Mouse (Mus musculus): ENCODE measurements around the gene Pigv.

Pigv gene

GRCm38 (mm10) chr4:133671881-133672844 is at the start of gene Pigv:
Gene Pigv (minus strand): TSS chr4:133672647.
- peak; percentile 99 for DNase-seq

DNA sequence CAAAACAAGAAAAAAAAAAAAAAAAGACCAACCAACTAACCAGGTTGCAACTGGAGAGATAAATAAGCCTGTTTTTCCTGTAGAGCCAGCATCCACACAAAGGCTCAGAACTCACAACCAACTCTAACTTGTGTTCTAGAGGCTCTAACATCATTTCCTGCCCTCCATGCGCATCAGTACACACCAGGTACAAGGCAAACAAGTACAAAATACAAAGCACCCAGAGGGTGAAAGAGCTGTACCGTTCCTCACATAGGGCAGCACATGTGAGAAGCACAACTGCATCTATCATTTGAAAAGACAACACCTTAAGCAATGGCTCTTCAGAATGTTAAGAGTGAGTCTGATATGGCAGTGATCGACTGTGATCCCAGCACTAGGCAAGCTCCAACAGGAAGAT is 47.3 kb upstream of the Pigv start:
- DNase-seq: no peak

- DNase-seq: no peak
Measured at GRCm38 (mm10) chr4:133712755-133713154, 40.3 kb upstream of the Pigv start.

DNA sequence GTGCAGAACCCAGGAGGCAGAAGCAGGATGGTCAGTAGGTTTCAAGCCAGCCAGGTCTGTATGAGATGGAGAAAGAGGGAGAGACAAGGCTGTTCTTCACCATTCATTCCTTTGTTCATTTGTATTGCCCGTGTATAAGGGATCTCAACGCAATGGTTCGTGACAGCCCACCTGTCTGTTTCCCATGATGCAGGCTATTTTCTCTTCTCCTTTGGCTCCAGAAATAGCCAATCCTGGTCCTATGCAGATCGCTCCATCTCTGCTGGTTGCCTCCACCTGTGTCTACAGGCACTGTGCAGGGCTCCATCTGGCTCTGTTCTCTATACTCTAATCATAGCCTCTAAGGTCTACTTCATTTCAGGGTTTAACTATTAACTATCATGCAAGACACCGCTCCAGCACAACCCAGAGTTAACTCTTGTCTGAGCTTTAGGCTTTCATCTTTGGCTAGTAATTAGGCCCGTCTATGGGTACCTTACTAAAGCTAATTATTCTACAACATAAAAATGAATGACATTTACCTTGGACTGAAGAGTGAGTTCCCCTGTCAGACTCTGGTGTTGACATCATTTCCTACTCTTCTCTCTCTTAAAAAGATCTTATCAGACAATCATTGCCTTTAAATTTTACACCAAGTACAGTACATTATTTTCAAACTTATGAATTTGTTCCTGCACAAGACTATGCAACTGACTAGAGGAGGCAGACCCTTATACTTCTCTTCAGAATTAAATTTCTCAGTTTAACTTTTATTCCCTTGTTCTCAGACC is 39.0 kb upstream of the Pigv start:
- DNase-seq: peak; percentile 49 to 56

DNA sequence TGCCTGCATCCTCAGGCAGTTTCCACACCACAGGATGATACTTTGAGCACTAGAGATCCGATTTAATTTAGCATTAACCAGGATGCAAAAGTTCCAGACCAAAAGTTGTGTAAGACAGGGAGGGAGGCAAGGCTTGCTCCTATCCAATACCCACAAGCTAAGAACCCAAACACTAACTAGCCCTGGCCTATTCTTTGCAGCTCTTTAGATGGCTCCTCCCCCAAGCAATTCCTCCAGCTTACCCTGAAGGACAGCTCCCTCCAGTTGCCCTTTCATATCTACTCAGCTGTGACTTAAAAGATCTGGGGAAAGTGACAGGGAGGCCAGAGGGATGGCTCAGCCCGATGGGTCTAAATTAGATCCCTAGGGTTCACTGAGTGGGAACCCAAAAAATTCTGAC is 36.9 kb upstream of the Pigv start:
- DNase-seq: no peak

DNA sequence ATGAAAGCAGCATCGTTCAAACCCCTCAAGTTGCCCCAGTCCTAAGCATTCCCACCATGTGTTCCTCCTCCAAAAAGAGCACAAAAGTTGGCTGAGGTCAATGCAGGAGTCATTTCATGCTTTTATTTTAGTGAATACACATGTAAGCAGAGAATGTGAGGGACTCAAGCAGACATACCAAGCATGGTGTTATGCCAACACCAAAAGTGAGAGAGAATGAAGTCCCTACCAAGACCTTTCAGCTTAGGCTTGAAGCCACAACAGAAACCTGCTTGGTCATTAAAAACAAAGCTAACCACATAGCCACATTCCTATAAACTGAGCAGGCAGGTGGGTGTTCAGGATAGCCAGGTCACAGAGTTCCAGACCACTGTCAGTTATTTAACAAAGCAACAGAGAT is 35.0 kb upstream of the Pigv start:
- no peak for DNase-seq

- peak in 1 of 2 experiments; percentile 28 for DNase-seq
Measured at GRCm38 (mm10) chr4:133706956-133707355, 34.5 kb upstream of the Pigv start.

GRCm38 (mm10) chr4:133705062-133705461 is 32.6 kb upstream of the Pigv start:
- DNase-seq: no peak

DNA sequence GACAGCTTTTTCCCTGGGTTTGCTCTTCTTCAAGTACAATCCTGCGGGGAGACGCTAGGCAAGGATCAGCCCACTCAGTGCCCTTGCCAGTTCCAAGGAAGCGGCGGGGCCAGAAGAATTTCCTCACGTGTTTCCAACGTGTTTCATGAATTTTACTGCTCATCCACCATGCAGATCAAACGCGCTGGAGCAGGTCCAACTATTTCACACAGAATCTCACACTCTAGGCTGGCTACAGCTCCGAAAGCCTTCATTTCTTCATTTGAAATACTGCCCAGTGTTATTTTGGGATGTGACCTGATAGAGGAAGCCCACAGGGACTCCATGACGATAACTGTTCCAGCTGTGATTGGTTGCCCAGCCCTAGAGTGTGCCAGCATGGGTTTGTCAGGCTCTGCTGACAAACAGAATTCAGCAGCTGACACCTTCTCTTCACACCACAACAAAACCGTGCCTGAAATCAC is 28.5 kb upstream of the Pigv start:
- DNase-seq: peak; percentile 72 to 80

GRCm38 (mm10) chr4:133695363-133695762 is 22.9 kb upstream of the Pigv start:
- no peak for DNase-seq

- DNase-seq: peak in 1 of 2 experiments; percentile 32
Measured at GRCm38 (mm10) chr4:133690252-133690651, 17.8 kb upstream of the Pigv start.

GRCm38 (mm10) chr4:133688417-133689067 is 16.1 kb upstream of the Pigv start:
- peak in 1 of 2 experiments; percentile 37 for DNase-seq

DNA sequence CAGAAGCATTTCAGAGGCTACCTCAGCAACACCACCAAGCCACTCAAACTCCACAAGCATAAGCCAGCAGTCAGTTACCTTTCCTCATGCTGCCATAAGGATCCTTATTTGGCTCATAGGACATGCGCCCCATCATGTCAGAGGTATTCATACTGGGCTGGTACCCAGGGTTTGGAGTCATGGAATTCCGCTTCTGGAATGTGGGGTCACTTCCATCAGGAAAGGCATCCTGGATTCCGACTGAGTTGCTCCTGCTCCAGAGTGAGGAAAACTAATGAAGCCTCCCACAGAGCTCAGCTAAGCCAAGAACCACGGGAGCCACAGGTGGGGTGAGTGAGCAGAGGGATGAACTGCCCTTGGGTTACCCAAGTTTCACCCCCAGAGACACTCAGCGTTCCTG is 14.7 kb upstream of the Pigv start:
- DNase-seq: no peak

GRCm38 (mm10) chr4:133686512-133686911 is 14.1 kb upstream of the Pigv start:
- DNase-seq: no peak

DNA sequence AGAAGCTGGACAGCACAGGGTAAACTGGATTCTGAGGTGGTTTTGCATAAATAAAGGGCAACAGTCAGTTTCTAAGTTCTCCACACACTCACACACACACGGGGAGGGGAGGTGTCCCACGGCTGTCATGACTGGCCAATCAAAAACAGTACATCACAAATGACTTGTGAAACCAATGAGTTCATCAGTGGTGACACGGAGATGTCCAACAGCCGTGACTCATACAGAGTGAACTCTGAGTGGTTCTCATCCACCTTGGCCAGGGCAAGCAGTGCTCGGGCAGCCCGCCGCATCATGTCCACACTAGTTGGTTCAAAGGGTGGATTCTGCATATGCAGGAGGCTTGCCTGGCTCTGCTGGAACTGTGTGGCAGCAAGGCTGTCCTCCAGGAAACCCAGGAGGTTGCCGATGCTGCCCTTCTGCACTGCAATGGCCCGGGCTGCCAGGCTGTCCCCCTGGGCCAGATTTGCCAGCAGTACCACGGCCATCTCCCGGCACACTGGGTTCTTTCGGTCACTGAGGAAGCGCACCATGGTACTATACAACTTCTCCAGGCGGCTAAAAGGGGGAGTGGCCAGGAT is 7.8 kb upstream of the Pigv start:
- DNase-seq: peak; percentile 39 to 43

DNA sequence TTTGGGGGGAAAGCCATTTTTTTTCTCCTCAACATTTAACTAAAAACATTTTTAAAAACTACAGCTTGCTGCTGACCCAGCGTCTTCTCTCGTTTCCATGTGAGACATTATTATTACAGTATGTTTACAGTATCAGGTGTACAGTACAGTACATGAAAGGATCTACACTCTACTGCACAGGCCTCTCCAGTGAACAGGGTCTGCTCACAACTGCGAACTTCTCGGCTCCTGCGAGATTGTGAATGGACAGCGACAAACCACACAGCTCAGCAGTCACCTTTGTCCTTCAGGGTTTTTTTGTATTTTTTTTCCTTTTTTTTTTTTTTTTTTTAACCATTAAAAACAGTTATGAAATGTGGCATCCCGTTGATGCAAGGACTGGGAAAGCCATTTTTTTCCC is 7.2 kb upstream of the Pigv start:
- no peak for DNase-seq

GRCm38 (mm10) chr4:133677266-133677665 is 4.8 kb upstream of the Pigv start:
- DNase-seq: no peak

DNA sequence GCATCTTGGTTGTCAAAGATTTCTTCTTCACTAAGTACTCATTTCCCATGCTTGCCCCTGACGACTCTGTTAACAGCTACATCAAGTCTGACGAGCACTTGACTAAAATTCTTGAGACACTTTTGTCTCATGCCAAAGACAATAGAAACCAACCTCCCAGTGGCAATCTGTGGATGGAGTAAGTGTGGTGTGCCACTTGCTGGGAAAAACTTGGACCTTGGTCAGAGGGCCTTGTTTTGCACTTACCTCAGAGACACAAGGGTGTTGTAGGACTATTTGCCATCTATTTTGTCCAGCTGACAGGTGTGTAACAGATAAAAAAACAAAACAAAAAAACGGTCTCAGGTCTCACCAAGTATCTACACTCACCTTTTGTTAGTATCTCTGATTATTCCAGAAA is 3.7 kb upstream of the Pigv start:
- no peak for DNase-seq

DNA sequence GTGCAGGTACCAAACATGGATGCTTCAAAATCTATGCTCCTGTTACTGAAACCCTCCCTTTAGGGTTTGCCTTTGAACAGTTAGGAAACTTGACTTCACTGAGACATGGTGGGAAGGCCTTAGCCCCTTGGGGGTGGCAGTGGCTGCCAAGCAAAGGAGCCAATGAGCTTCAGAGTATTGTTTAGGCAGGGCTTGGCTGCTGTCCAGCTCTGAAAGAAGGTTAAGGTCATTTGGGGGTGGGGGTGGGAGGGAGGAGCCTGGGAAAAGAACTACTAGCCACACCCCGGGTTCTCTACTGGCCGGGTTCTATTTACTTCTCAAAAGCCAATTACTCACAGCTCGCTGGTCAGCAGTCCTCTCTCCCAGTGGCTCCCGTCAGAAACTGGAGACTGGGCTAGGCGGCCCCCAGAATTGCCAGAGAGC is 3.2 kb upstream of the Pigv start:
- peak; percentile 67 to 71 for DNase-seq

DNA sequence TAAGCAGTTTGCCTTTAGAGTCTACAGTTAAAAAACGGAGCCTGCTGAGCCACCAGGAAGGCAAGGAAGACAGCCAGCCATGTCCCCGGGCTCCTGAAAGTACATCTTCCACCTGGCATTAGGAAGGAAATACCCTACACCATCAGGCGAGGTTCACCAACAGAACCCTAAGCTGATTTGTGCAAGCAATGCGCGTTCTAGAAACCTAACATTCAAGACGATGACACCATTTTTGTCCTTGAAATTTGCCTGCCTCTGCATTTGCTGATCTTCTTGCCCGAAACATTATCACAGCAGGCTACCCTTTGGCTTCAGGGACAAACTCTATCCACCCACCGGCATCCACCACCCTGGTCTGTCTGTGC is 1.9 kb upstream of the Pigv start:
- DNase-seq: no peak

GRCm38 (mm10) chr4:133673666-133674330 is 1.4 kb upstream of the Pigv start:
- DNase-seq: peak; percentile 56

Measured in cerebellum, postnatal 10 days (tissue).